36 mouse cellular contexts compared by ENCODE assay signal in genomic region chr16:92353897-92354296, GRCm38 (mm10). TPM values are rescaled to one million over a fixed set of nuclear protein-coding genes. Genes with fewer than 3 reads are reported as not detected.
DNase-seq lines count a peak whose midpoint lies in the region; ATAC-seq and TF ChIP-seq lines count a peak whose summit lies in the region.
"Had no signal": no experiment of that assay in that cellular context is flagged by ENCODE, and none has a peak within 500 bp of the region (broad histone marks: within the 10 kb centered on the region; RNA-seq: fewer than 3 reads in every experiment).

No protein-coding gene starts in this region.

- TF ChIP-seq EP300 in CH12.LX (IDR thresholded peaks at IDR 0.05; ENCODE audit: low read length) = peak; percentile 71

- dilution Hi-C loops in CH12.LX (cut with MboI; ENCODE audit: extremely low pct_ligation_motif_present, extremely low pct_unique_long_range_greater_than_20kb, low sequenced_read_pairs) = no loop called here

- H3K4me1 ChIP-seq in heart, embryonic 15.5 days (replicated peaks) = peaks cover 42% of the 10 kb centered on the region
- peaks cover 30% of the 10 kb centered on the region for H3K4me1 ChIP-seq in heart, embryonic 11.5 days (ENCODE audit: control insufficient read depth, insufficient read depth, low read length)
- H3K4me1 ChIP-seq in CH12.LX (ENCODE audit: control insufficient read depth in 1 of 2, insufficient read depth in 2 of 2) = peaks cover 23 to 50% of the 10 kb centered on the region in 2 experiments

- H3K27me3 ChIP-seq in heart, embryonic 15.5 days = no peaks in the 10 kb centered on the region
- H3K27me3 ChIP-seq in heart, embryonic 11.5 days (ENCODE audit: control insufficient read depth, insufficient read depth, low read length) = no peaks in the 10 kb centered on the region
- H3K27me3 ChIP-seq in CH12.LX (replicated peaks) = no peaks in the 10 kb centered on the region
- H3K27me3 ChIP-seq: forebrain, embryonic 15.5 days; Patski had no signal

- 82% methylated on average over 2 of the region's 2 CpGs for WGBS in heart, embryonic 15.5 days
- 77% methylated on average over 2 of the region's 2 CpGs for WGBS in heart, embryonic 11.5 days (ENCODE audit: insufficient replicate concordance)

- no peak overlapping the region for H3K9ac ChIP-seq in heart, embryonic 15.5 days
- H3K9ac ChIP-seq in heart, embryonic 11.5 days (ENCODE audit: low read depth, low read length) = no peak overlapping the region
- no peak overlapping the region for H3K9ac ChIP-seq in CH12.LX (ENCODE audit: insufficient read depth, low read depth)
- H3K9ac ChIP-seq: embryonic facial prominence, embryonic 12.5 days; forebrain, embryonic 12.5 days; forebrain, embryonic 15.5 days; heart, embryonic 13.5 days; hindbrain, embryonic 14.5 days had no signal

- no peak for TF ChIP-seq POLR2A in CH12.LX (IDR thresholded peaks at IDR 0.05; ENCODE audit: low read depth, low read length)

- in situ Hi-C loops in CH12.LX (cut with MboI; ENCODE audit: low pct_ligation_motif_present, low pct_unique_long_range_greater_than_20kb, low sequenced_read_pairs) = no loop called here

- TF ChIP-seq RAD21 in CH12.LX (IDR thresholded peaks at IDR 0.05; ENCODE audit: low read depth, low read length) = no peak

- intact Hi-C loops in left cerebral cortex, postnatal 36 days (cut with DNase I) = no loop called here

- no peaks in the 10 kb centered on the region for H3K79me2 ChIP-seq in CH12.LX (replicated peaks; ENCODE audit: control insufficient read depth, extremely low read depth, insufficient read depth, poor library complexity, severe bottlenecking)

- H3K4me2 ChIP-seq in heart, embryonic 15.5 days = no peak overlapping the region
- no peak overlapping the region for H3K4me2 ChIP-seq in heart, embryonic 11.5 days
- peak overlapping the region; percentile 45; the same call in 1 of the 2 replicates for H3K4me2 ChIP-seq in CH12.LX (ENCODE audit: insufficient read depth, low read depth, poor library complexity, severe bottlenecking)
- H3K4me2 ChIP-seq: embryonic facial prominence, embryonic 12.5 days; forebrain, embryonic 12.5 days; forebrain, embryonic 15.5 days; heart, embryonic 13.5 days; hindbrain, embryonic 14.5 days had no signal

- H3K9me3 ChIP-seq in heart, embryonic 15.5 days (replicated peaks) = no peaks in the 10 kb centered on the region
- no peaks in the 10 kb centered on the region for H3K9me3 ChIP-seq in heart, embryonic 11.5 days (replicated peaks; ENCODE audit: control insufficient read depth, low read length)
- no peaks in the 10 kb centered on the region for H3K9me3 ChIP-seq in CH12.LX (replicated peaks; ENCODE audit: low read length)
- H3K9me3 ChIP-seq: embryonic facial prominence, embryonic 12.5 days; forebrain, embryonic 12.5 days; forebrain, embryonic 15.5 days; heart, embryonic 13.5 days had no signal

- peak overlapping the region; percentile 78; the same call in 1 of the 2 replicates for H3K27ac ChIP-seq in heart, embryonic 15.5 days
- no peak overlapping the region for H3K27ac ChIP-seq in heart, embryonic 11.5 days (ENCODE audit: low read depth, low read length)
- H3K27ac ChIP-seq in CH12.LX (ENCODE audit: insufficient read depth, low read depth) = no peak overlapping the region
- H3K27ac ChIP-seq: embryonic facial prominence, embryonic 12.5 days; forebrain, embryonic 12.5 days; forebrain, embryonic 15.5 days; hindbrain, embryonic 14.5 days; hindbrain, postnatal 0 days had no signal

- no peak overlapping the region for H3K4me3 ChIP-seq in heart, embryonic 15.5 days
- no peak overlapping the region for H3K4me3 ChIP-seq in heart, embryonic 11.5 days (ENCODE audit: low read depth, low read length)
- no peak overlapping the region for H3K4me3 ChIP-seq in CH12.LX (replicated peaks in 1 of 3; ENCODE audit: low read depth in 2 of 3, low read length in 2 of 3, poor library complexity in 1 of 3)
- H3K4me3 ChIP-seq: embryonic facial prominence, embryonic 12.5 days; erythroblast, embryonic 14.5 days; forebrain, embryonic 12.5 days; forebrain, embryonic 15.5 days; heart, embryonic 13.5 days had no signal

- no peak for ATAC-seq in heart, embryonic 15.5 days (replicated peaks; ENCODE audit: insufficient number of reproducible peaks, insufficient read depth, low FRiP score, low read depth)
- no peak for ATAC-seq in heart, embryonic 11.5 days (replicated peaks; ENCODE audit: insufficient number of reproducible peaks, low FRiP score, low TSS enrichment)
- ATAC-seq: CD4-positive, CD25-positive, alpha-beta regulatory T cell, adult 4 months; forebrain, embryonic 15.5 days; hindbrain, postnatal 0 days; inflammation-experienced regulatory T-cells, adult 6 months; intestine, embryonic 16.5 days; Patski had no signal

- no peaks in the 10 kb centered on the region for H3K36me3 ChIP-seq in heart, embryonic 15.5 days
- H3K36me3 ChIP-seq in heart, embryonic 11.5 days (ENCODE audit: control insufficient read depth, insufficient read depth, low read length) = no peaks in the 10 kb centered on the region
- no peaks in the 10 kb centered on the region for H3K36me3 ChIP-seq in CH12.LX (replicated peaks in 1 of 2; ENCODE audit: control insufficient read depth in 1 of 2, insufficient read depth in 1 of 2, low read length in 1 of 2)
- H3K36me3 ChIP-seq: embryonic facial prominence, embryonic 12.5 days; forebrain, embryonic 12.5 days; forebrain, embryonic 15.5 days; heart, embryonic 13.5 days had no signal

- no peak for TF ChIP-seq CTCF in CH12.LX (conservative IDR thresholded peaks at IDR 0.05 in 1 of 2, IDR thresholded peaks at IDR 0.05 in 1 of 2; ENCODE audit: low read depth in 2 of 2, low read length in 2 of 2)

- peak; percentile 68 for DNase-seq in CH12.LX (ENCODE audit: extremely low read depth)
- DNase-seq in NIH3T3 (ENCODE audit: low read depth) = peak; percentile 3
- DNase-seq in forelimb bud, embryonic 11.5 days (ENCODE audit: low read depth, low spot score) = peak; percentile 56
- DNase-seq in spleen, postnatal 14 days (ENCODE audit: low spot score in 2 of 2) = no peak
- DNase-seq in right cerebral cortex, postnatal 4 days = no peak
- DNase-seq in left cerebral cortex, postnatal 36 days (ENCODE audit: low spot score in 2 of 2) = no peak
- DNase-seq: adrenal gland, adult 2 months; adrenal gland, postnatal 14 days; cerebellum, adult 11-12 months; cerebellum, adult 8-10 months; cerebellum, postnatal 10 days; cerebellum, postnatal 36 days; embryo, embryonic 11 days; gastrocnemius, postnatal 10 days; gastrocnemius, postnatal 36 days; heart, postnatal 10 days; heart, postnatal 4 days had no signal

TF ChIP-seq in CH12.LX, 34 proteins besides CTCF, POLR2A, EP300 and RAD21 (continues in another document):
- TF ChIP-seq BHLHE40 (IDR thresholded peaks at IDR 0.05; ENCODE audit: low read depth, low read length) (peak; percentile 22; the same call in 1 of the 2 replicates), JUN (IDR thresholded peaks at IDR 0.05; ENCODE audit: insufficient read depth, low read depth, low read length) (no peak), JUND (conservative IDR thresholded peaks at IDR 0.05; ENCODE audit: low read depth, low read length) (peak; percentile 34), E2F4 (IDR thresholded peaks at IDR 0.05; ENCODE audit: insufficient replicate concordance, low read depth, low read length) (no peak), POLR2AphosphoS2 (IDR thresholded peaks at IDR 0.05; ENCODE audit: low read depth, low read length) (no peak), ZC3H11A (IDR thresholded peaks at IDR 0.05; ENCODE audit: low read depth, low read length) (no peak), MAX (IDR thresholded peaks at IDR 0.05; ENCODE audit: low read length) (no peak; the same call in 1 of the 2 replicates), ETS1 (conservative IDR thresholded peaks at IDR 0.05; ENCODE audit: low read depth, low read length) (peak; percentile 40; the same call in 1 of the 2 replicates), MAFK (IDR thresholded peaks at IDR 0.05; ENCODE audit: insufficient replicate concordance, low read length) (0 out of 2 replicates have a peak, but pooled peaks have one; percentile 48), GABPA (IDR thresholded peaks at IDR 0.05; ENCODE audit: insufficient replicate concordance, low read depth, low read length) (no peak), SMC3 (IDR thresholded peaks at IDR 0.05; ENCODE audit: low read depth, low read length) (no peak), TCF12 (IDR thresholded peaks at IDR 0.05; ENCODE audit: low read depth, low read length) (peak; percentile 31; the same call in 1 of the 2 replicates), PAX5 (IDR thresholded peaks at IDR 0.05; ENCODE audit: low read length) (no peak), MAZ (IDR thresholded peaks at IDR 0.05; ENCODE audit: low read depth, low read length) (0 out of 2 replicates have a peak, but pooled peaks have one; percentile 5), USF1 (IDR thresholded peaks at IDR 0.05; ENCODE audit: low read depth, low read length) (no peak), ZMIZ1 (IDR thresholded peaks at IDR 0.05; ENCODE audit: low read depth, low read length) (no peak), IRF4 (IDR thresholded peaks at IDR 0.05; ENCODE audit: low read depth, low read length) (peak; percentile 58; the same call in 1 of the 2 replicates), KAT2A (IDR thresholded peaks at IDR 0.05; ENCODE audit: insufficient replicate concordance, low read length) (no peak)

RNA-seq across cellular contexts. Expression of gene Kcne1, which starts 5.4 kb away (rescaled TPM):
- polyA plus RNA-seq in heart, embryonic 15.5 days (2015; fragmentation: Nextera tagmentation; extraction: Ambion mirVana) = 120 and 162 TPM in 2 replicates
- 64.5 TPM in 2 replicates for polyA plus RNA-seq in heart, embryonic 11.5 days (2014; fragmentation: Nextera tagmentation; extraction: Ambion mirVana)
- not detected in 2 replicates for total RNA-seq in CH12.LX (2012; rRNA removed)
- 0.48 TPM in 1 of 2 replicates, not detected in the other for total RNA-seq in CH12.LX (2014; rRNA removed)
- 0.26 TPM in 1 of 2 replicates, not detected in the other for polyA plus RNA-seq in CH12.LX (2012; ENCODE audit: insufficient read length, low read depth)
- not detected for total RNA-seq in left cerebral cortex, postnatal 36 days (2021)
- total RNA-seq: adrenal gland, postnatal 14 days; ES-E14; gastrocnemius, adult 18-20 months; gastrocnemius, postnatal 10 days; gastrocnemius, postnatal 36 days; granulocyte monocyte progenitor cell, adult 5-6 weeks had no signal
- polyA plus RNA-seq: adrenal gland, adult 2 months; CD4-positive, CD25-positive, alpha-beta regulatory T cell, adult 4 months; cortical plate, adult 2 months; erythroblast, embryonic 14.5 days; forebrain, embryonic 15.5 days; inflammation-experienced regulatory T-cells, adult 6 months; intestine, embryonic 16.5 days; Patski had no signal

RNA-seq across cellular contexts. Expression of gene Fam243, which starts 32.7 kb away (rescaled TPM):
- polyA plus RNA-seq in heart, embryonic 15.5 days (2015; fragmentation: Nextera tagmentation; extraction: Ambion mirVana) = not detected in 2 replicates
- not detected in 2 replicates for polyA plus RNA-seq in heart, embryonic 11.5 days (2014; fragmentation: Nextera tagmentation; extraction: Ambion mirVana)
- total RNA-seq in CH12.LX (2012; rRNA removed) (not detected in 2 replicates), CH12.LX (2014; rRNA removed) (not detected in 2 replicates)
- polyA plus RNA-seq in CH12.LX (2012; ENCODE audit: insufficient read length, low read depth) = not detected in 2 replicates
- total RNA-seq in left cerebral cortex, postnatal 36 days (2021) = not detected
- total RNA-seq: adrenal gland, adult 2 months; adrenal gland, postnatal 14 days; ES-E14; gastrocnemius, adult 18-20 months; gastrocnemius, postnatal 10 days; gastrocnemius, postnatal 36 days; granulocyte monocyte progenitor cell, adult 5-6 weeks; hindbrain, postnatal 0 days had no signal
- polyA plus RNA-seq: adrenal gland, adult 2 months; C2C12; CD4-positive, CD25-positive, alpha-beta regulatory T cell, adult 4 months; cortical plate, adult 2 months; embryonic facial prominence, embryonic 12.5 days; erythroblast, embryonic 14.5 days; forebrain, embryonic 12.5 days; heart, embryonic 13.5 days; hindbrain, embryonic 11.5 days; hindbrain, postnatal 0 days; inflammation-experienced regulatory T-cells, adult 6 months; intestine, embryonic 16.5 days had no signal

RNA-seq across cellular contexts. Expression of gene Smim11, which starts 52.8 kb away (rescaled TPM):
- 100 and 145 TPM in 2 replicates for polyA plus RNA-seq in heart, embryonic 15.5 days (2015; fragmentation: Nextera tagmentation; extraction: Ambion mirVana)
- polyA plus RNA-seq in heart, embryonic 11.5 days (2014; fragmentation: Nextera tagmentation; extraction: Ambion mirVana) = 117 and 119 TPM in 2 replicates
- 85.8 and 121 TPM in 2 replicates for total RNA-seq in CH12.LX (2012; rRNA removed)
- total RNA-seq in CH12.LX (2014; rRNA removed) = 93.0 and 97.4 TPM in 2 replicates
- 125 and 127 TPM in 2 replicates for polyA plus RNA-seq in CH12.LX (2012; ENCODE audit: insufficient read length, low read depth)
- 10 to 100 TPM; 15.8 to 16.2 TPM for total RNA-seq in left cerebral cortex, postnatal 36 days (2021)

Comparison
In these comparisons a context has a peak if more than half of its experiments do, and no peak if none do; other contexts are left out.
1. DNase-seq: peak in CH12.LX (single experiment), NIH3T3 (single experiment) and forelimb bud, embryonic 11.5 days (single experiment); none in spleen, postnatal 14 days (0 of 2), right cerebral cortex, postnatal 4 days (single experiment) and left cerebral cortex, postnatal 36 days (0 of 2).
2. RNA of gene Kcne1, which starts 5.4 kb away (polyA plus RNA-seq): 120 to 162 TPM in heart, embryonic 15.5 days and 64.5 TPM in heart, embryonic 11.5 days; 0.26 TPM in CH12.LX; every median in the first group is over 10 times any median in the second.